Mouse (Mus musculus) forebrain, embryonic 16.5 days (tissue): Measurements from ENCODE around the gene Mrpl24. TPM values are rescaled to one million over a fixed set of nuclear protein-coding genes. Genes with fewer than 3 reads are reported as not detected.

Experiments
- ATAC-seq: fragments of 200-750 bp; cut with Nextera tagmentation; 2 replicates; pipeline ENCODE4 v1.8.0; 2017; ENCODE audit warnings: mild to moderate bottlenecking, moderate library complexity
- H3K27ac ChIP-seq: fragments of 300-500 bp; sonication (generic); 2 replicates; pipeline ENCODE4 v1.5.1; 2014; ENCODE audit warnings: low read length, control low read depth
- H3K27me3 ChIP-seq: fragments of 300-500 bp; sonication (generic); replicated peaks from 2 replicates; pipeline ENCODE4 v1.6.1; 2014; ENCODE audit warnings: low read length; ENCODE audit not compliant: control insufficient read depth, insufficient read depth
- H3K36me3 ChIP-seq: fragments of 300-500 bp; sonication (generic); 2 replicates; pipeline ENCODE4 v1.6.1; 2014; ENCODE audit not compliant: control insufficient read depth, insufficient read depth
- H3K4me1 ChIP-seq: fragments of 300-500 bp; sonication (generic); replicated peaks from 2 replicates; pipeline ENCODE4 v1.6.1; 2014; ENCODE audit warnings: low read length; ENCODE audit not compliant: control insufficient read depth, insufficient read depth
- H3K4me2 ChIP-seq: fragments of 300-500 bp; sonication (generic); 2 replicates; pipeline ENCODE4 v1.6.1; 2014; ENCODE audit warnings: mild to moderate bottlenecking, low read length, control low read depth
- H3K4me3 ChIP-seq: fragments of 300-500 bp; sonication (generic); replicated peaks from 2 replicates; pipeline ENCODE4 v1.5.1; 2014; ENCODE audit warnings: mild to moderate bottlenecking, low read length, control low read depth
- H3K9ac ChIP-seq: fragments of 300-500 bp; sonication (generic); replicated peaks from 2 replicates; pipeline ENCODE4 v1.6.1; 2014; ENCODE audit warnings: low read depth, low read length, control low read depth
- H3K9me3 ChIP-seq: fragments of 300-500 bp; sonication (generic); 2 replicates; pipeline ENCODE4 v1.6.1; 2016; ENCODE audit warnings: low read length; ENCODE audit not compliant: control insufficient read depth
- WGBS: fragments of 180-500 bp; shearing (Covaris S2); extraction: QIAGEN DNeasy Blood & Tissue Kit; methylation state at CpG from one replicate; pipeline ENCODE4 v1.1.7; 2014; 5-methylcytosine and 5-hydroxymethylcytosine counted together
- polyA plus RNA-seq: library from polyadenylated mRNA; unstranded; fragments of >200 nt; fragmentation: Nextera tagmentation; extraction: Ambion mirVana; gene quantifications from 2 replicates; pipeline ENCODE4 v1.2.1, GENCODE M21; 2015

Mrpl24 gene
- polyA plus RNA-seq, 1 experiment from 2014 or later = 63.4 TPM

GRCm38 (mm10) chr3:87949266-87949954 is 30.1 kb downstream of the Mrpl24 start:
- Histone ChIP-seq H3K9ac (0 out of 2 replicates have a peak overlapping the region, but pooled peaks have one; percentile 8), H3K27ac (no peak overlapping the region), H3K27me3 (no peaks in the 10 kb centered on the region; the same call in 1 of the 2 replicates), H3K4me2 (no peak overlapping the region), H3K4me3 (no peak overlapping the region), H3K4me1 (peaks cover 38% of the 10 kb centered on the region), H3K36me3 (no peaks in the 10 kb centered on the region), H3K9me3 (no peaks in the 10 kb centered on the region)
- ATAC-seq = no peak
- 16% methylated on average over 16 of the region's 16 CpGs for WGBS

GRCm38 (mm10) chr3:87949955-87950515 is 30.7 kb downstream of the Mrpl24 start:
- no peak for ATAC-seq
- no peaks in the 10 kb centered on the region for H3K9me3 ChIP-seq
- H3K4me1 ChIP-seq = peaks cover 33% of the 10 kb centered on the region
- no peak overlapping the region for H3K4me3 ChIP-seq
- H3K4me2 ChIP-seq = no peak overlapping the region
- 0 out of 2 replicates have a peak overlapping the region, but pooled peaks have one; percentile 9 for H3K9ac ChIP-seq
- no peaks in the 10 kb centered on the region; the same call in 1 of the 2 replicates for H3K27me3 ChIP-seq
- 17% methylated on average over 13 of the region's 13 CpGs for WGBS
- H3K36me3 ChIP-seq = no peaks in the 10 kb centered on the region
- no peak overlapping the region for H3K27ac ChIP-seq

- Histone ChIP-seq H3K9ac (no peak overlapping the region), H3K27me3 (no peaks in the 10 kb centered on the region; the same call in 1 of the 2 replicates), H3K9me3 (no peaks in the 10 kb centered on the region), H3K36me3 (no peaks in the 10 kb centered on the region), H3K4me3 (no peak overlapping the region), H3K4me2 (no peak overlapping the region), H3K4me1 (peaks cover 31% of the 10 kb centered on the region), H3K27ac (no peak overlapping the region)
- ATAC-seq = no peak
- 28% methylated on average over 12 of the region's 12 CpGs for WGBS
Observed at GRCm38 (mm10) chr3:87951946-87952345, 32.6 kb downstream of the Mrpl24 start.

- H3K4me2 ChIP-seq = peak overlapping the region; percentile 14; the same call in 1 of the 2 replicates
- H3K9ac ChIP-seq = no peak overlapping the region
- ATAC-seq = no peak; the same call in 1 of the 2 replicates
- H3K4me3 ChIP-seq = no peak overlapping the region
- WGBS = 10% methylated on average over 5 of the region's 5 CpGs
- H3K27ac ChIP-seq = no peak overlapping the region
- no peaks in the 10 kb centered on the region for H3K9me3 ChIP-seq
- H3K36me3 ChIP-seq = no peaks in the 10 kb centered on the region
- H3K27me3 ChIP-seq = no peaks in the 10 kb centered on the region; the same call in 1 of the 2 replicates
- H3K4me1 ChIP-seq = peaks cover 26% of the 10 kb centered on the region
Observed at GRCm38 (mm10) chr3:87952440-87952839, 33.1 kb downstream of the Mrpl24 start.

- H3K27me3 ChIP-seq = no peaks in the 10 kb centered on the region
- H3K4me2 ChIP-seq = no peak overlapping the region
- H3K9me3 ChIP-seq = no peaks in the 10 kb centered on the region
- no peak overlapping the region for H3K9ac ChIP-seq
- no peak for ATAC-seq
- H3K4me3 ChIP-seq = no peak overlapping the region
- 7% methylated on average over 1 of the region's 1 CpGs for WGBS
- H3K36me3 ChIP-seq = no peaks in the 10 kb centered on the region
- H3K27ac ChIP-seq = no peak overlapping the region
- peaks cover 15% of the 10 kb centered on the region for H3K4me1 ChIP-seq
Observed at GRCm38 (mm10) chr3:87958056-87958455, 38.8 kb downstream of the Mrpl24 start.

- H3K4me2 ChIP-seq = no peak overlapping the region
- H3K27me3 ChIP-seq = no peaks in the 10 kb centered on the region
- H3K9ac ChIP-seq = no peak overlapping the region
- H3K9me3 ChIP-seq = no peaks in the 10 kb centered on the region
- peaks cover 15% of the 10 kb centered on the region for H3K4me1 ChIP-seq
- ATAC-seq = no peak
- no peaks in the 10 kb centered on the region for H3K36me3 ChIP-seq
- H3K4me3 ChIP-seq = no peak overlapping the region
- WGBS = 28% methylated on average over 4 of the region's 4 CpGs
- no peak overlapping the region for H3K27ac ChIP-seq
Observed at GRCm38 (mm10) chr3:87958476-87958875, 39.2 kb downstream of the Mrpl24 start.

GRCm38 (mm10) chr3:87958967-87959366 is 39.7 kb downstream of the Mrpl24 start:
- WGBS = 19% methylated on average over 1 of the region's 1 CpGs
- ATAC-seq = no peak

GRCm38 (mm10) chr3:87959371-87959770 is 40.1 kb downstream of the Mrpl24 start:
- Histone ChIP-seq H3K4me2 (no peak overlapping the region), H3K9ac (no peak overlapping the region), H3K36me3 (no peaks in the 10 kb centered on the region), H3K4me1 (peaks cover 15% of the 10 kb centered on the region), H3K27me3 (no peaks in the 10 kb centered on the region), H3K27ac (no peak overlapping the region), H3K4me3 (no peak overlapping the region), H3K9me3 (no peaks in the 10 kb centered on the region)
- ATAC-seq = no peak
- 65% methylated on average over 7 of the region's 7 CpGs for WGBS

More at GRCm38 (mm10) chr3:87958967-87959366, 39.7 kb downstream of the Mrpl24 start:
- Histone ChIP-seq H3K9ac (no peak overlapping the region), H3K4me1 (peaks cover 15% of the 10 kb centered on the region), H3K4me2 (no peak overlapping the region), H3K27me3 (no peaks in the 10 kb centered on the region), H3K9me3 (no peaks in the 10 kb centered on the region), H3K27ac (no peak overlapping the region), H3K4me3 (no peak overlapping the region), H3K36me3 (no peaks in the 10 kb centered on the region)

- H3K4me2 ChIP-seq = peak overlapping the region; percentile 91
- H3K9me3 ChIP-seq = no peaks in the 10 kb centered on the region
- H3K9ac ChIP-seq = peak overlapping the region; percentile 79
- no peak for ATAC-seq
- H3K27me3 ChIP-seq = no peaks in the 10 kb centered on the region
- 4% methylated on average over 10 of the region's 10 CpGs for WGBS
- peak overlapping the region; percentile 97 for H3K27ac ChIP-seq
- peaks cover 15% of the 10 kb centered on the region for H3K4me1 ChIP-seq
- peak overlapping the region; percentile 58 for H3K4me3 ChIP-seq
- no peaks in the 10 kb centered on the region for H3K36me3 ChIP-seq
Observed at GRCm38 (mm10) chr3:87960191-87960585, 40.9 kb downstream of the Mrpl24 start.
